Mouse (Mus musculus) 3134 (cell line): Measurements from ENCODE around the gene Tgfbr3.

ENCODE experiments used
- DNase-seq: peaks from one replicate; pipeline ENCODE4 v3.0.0-alpha.2; 2011; ENCODE audit warnings: low spot score; ENCODE audit not compliant: insufficient read length; ENCODE audit errors: extremely low read depth

Tgfbr3 gene

GRCm38 (mm10) chr5:107087829-107088808 lies 201.3 kb downstream of the Tgfbr3 start:
- peak; percentile 48 for DNase-seq

GRCm38 (mm10) chr5:107087291-107087690 lies 202.1 kb downstream of the Tgfbr3 start:
- peak; percentile 82 for DNase-seq

DNA sequence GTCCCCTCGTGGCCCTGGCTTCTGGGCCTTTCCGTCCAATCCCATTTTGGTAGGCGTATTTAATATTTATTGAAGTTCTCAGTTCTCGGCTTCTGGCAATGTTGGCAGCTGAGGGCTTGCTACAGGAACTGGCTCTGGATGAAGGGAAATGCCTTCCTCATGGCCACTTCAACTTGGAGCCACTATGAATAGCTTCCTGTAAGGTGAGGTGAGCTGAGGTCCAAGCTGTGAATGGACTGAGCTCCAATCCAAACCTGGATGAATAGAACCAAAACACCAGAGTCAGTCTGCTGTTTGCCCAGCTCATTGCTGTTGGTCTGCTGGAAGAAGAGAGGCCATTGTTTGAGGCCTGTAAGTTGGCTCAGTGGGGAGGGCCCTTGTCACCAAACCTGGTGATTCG lies 203.3 kb downstream of the Tgfbr3 start:
- no peak for DNase-seq

DNA sequence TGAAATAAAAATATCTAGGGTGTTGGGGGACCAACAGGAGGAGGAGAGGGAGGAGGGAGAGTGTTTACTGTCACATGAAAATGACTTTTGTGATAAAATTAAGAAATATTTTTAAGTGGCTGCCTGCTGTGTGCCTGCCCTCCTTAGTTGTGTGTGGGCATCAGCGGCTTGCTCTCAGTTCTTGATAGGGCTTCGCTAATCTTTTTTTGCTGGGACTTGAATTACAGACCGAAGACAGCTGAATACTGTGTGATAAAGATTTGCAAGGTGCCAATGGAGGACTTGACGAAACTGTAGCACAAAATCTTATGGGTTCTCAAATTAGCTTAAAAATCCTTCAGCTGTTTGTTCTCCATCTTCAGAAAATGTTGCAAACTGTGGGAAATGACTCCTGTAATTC lies 205.0 kb downstream of the Tgfbr3 start:
- DNase-seq = no peak

GRCm38 (mm10) chr5:107082011-107082410 lies 207.4 kb downstream of the Tgfbr3 start:
- no peak for DNase-seq

- no peak for DNase-seq
These were observed 208.3 kb downstream of the Tgfbr3 start for GRCm38 (mm10) chr5:107080986-107081624.

GRCm38 (mm10) chr5:107079920-107080319 lies 209.5 kb downstream of the Tgfbr3 start:
- peak; percentile 50 for DNase-seq

DNA sequence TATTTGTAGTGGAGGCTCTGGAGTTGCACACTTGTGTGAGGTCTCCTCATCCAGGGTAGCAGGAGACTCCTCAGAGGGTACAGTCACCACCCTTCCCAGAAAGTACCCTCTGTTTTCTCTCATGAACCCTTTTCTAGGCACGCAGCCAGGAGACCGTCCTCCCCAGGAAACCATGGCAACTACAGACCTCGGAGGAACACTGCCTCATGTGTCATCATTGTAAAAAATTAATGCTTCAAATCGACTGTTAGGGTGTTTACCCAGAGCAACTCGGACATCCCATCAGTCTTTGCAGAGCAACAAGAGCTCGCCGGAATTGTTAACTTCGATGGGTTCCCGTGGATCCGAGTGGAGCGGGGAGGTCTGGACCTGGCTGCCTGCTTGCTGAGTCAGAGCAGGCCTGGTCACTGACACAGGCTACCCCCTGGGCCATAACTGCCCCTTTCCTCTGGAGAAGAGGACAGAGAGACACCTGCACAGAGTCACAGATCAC lies 210.2 kb downstream of the Tgfbr3 start:
- peak; percentile 64 for DNase-seq

GRCm38 (mm10) chr5:107078361-107078760 lies 211.1 kb downstream of the Tgfbr3 start:
- no peak for DNase-seq

- DNase-seq = no peak
These were observed 211.5 kb downstream of the Tgfbr3 start for GRCm38 (mm10) chr5:107077900-107078299.

DNA sequence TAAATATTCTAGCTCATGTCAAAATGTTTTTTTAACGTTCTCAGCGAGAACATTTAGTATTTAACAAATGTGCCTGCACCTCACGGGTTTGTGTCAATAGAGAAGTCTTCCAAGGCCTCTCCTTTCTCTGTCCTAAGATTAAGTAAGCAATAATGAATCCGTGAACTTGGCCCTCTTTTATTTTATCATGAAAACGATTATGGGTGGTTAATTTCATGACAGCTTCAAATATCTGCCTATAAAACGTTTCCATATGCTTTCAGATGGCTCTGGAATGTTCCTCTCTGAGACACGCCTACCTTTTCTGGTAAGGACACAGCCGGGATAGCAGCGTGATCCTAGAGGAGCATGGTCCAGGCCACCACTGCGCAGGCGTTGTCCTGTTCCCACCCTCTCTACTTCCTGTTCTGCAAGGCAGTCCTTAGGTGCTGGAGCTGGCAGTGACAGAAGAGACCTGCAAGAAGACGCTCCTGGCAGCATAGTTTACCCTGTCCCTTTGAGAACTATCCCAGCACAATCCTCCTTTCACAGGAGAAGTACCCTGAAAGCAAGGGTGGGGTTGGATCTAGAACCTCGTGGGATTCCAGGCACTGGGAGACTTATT lies 214.3 kb downstream of the Tgfbr3 start:
- no peak for DNase-seq

GRCm38 (mm10) chr5:107074350-107074749 lies 215.1 kb downstream of the Tgfbr3 start:
- no peak for DNase-seq

GRCm38 (mm10) chr5:107073536-107073935 lies 215.9 kb downstream of the Tgfbr3 start:
- no peak for DNase-seq

GRCm38 (mm10) chr5:107068146-107068545 lies 221.3 kb downstream of the Tgfbr3 start:
- DNase-seq = no peak

- no peak for DNase-seq
These were observed 221.9 kb downstream of the Tgfbr3 start for GRCm38 (mm10) chr5:107067531-107067930.

GRCm38 (mm10) chr5:107064922-107065321 lies 224.5 kb downstream of the Tgfbr3 start:
- DNase-seq = no peak

DNA sequence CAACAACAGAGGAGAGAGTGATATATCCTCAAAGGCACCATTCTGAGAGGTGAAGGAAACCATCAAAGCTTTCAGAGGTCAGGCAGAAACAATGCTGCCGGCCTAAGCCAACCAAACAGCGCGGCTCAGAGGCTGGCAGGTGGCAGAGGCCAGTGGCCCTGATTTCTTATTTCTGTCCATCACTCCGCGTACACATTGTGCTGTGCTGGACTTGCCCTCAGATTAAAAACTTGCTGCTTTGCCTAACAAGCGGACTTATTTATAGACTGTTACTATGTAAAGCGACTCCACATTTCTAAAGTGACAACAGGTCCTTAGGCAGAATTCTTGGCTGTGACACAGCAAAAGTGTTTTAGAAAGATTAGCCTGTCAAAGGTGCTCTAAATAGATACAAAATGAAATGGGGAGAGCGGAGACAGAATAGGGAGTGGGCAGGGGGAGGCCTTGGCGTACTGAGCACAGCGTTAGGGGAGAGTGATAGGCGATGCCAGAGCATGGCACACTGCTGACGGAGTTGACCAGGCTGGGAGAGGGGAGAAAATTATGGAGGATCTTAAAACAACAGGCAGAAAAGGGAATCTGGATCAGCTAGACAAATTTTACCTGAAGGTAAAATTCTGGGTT lies 227.1 kb downstream of the Tgfbr3 start:
- no peak for DNase-seq

- no peak for DNase-seq
These were observed 229.9 kb downstream of the Tgfbr3 start for GRCm38 (mm10) chr5:107059514-107059913.

DNA sequence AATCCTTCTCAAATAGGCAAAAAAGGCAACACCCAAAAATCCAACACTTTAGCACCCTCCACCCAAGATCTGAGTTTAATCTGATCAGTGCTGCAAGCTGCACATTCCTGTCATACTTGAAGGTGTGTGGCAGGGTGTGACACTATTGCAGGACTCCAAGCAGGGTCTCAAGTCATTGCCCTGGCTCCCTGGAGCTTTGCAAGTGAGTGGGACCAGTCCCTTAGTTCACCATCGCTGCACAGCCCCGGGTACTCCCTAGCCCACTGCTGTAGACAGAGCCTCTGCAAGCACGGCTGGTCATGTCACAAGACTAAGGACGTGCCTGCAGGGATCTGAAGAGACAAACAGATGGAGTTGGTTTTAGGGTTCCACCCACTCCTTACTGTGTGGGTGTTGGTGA lies 230.8 kb downstream of the Tgfbr3 start:
- DNase-seq = peak; percentile 9
